Mouse (Mus musculus) brain, embryonic 14.5 days (tissue): ENCODE results near the gene Dmtf1.

ENCODE experiments used
- CTCF ChIP-seq: fragments of 200-500 bp; IDR thresholded peaks from 2 replicates; pipeline ENCODE4 v1.5.1; 2012; ENCODE audit warnings: inconsistent platforms, mild to moderate bottlenecking, moderate library complexity, borderline replicate concordance; ENCODE audit not compliant: insufficient read depth, insufficient read length; ENCODE audit errors: extremely low read depth
- POLR2A ChIP-seq: fragments of 200-500 bp; IDR thresholded peaks from 2 replicates; pipeline ENCODE4 v1.6.1; 2012; ENCODE audit warnings: mild to moderate bottlenecking, inconsistent platforms, borderline replicate concordance; ENCODE audit not compliant: poor library complexity, insufficient read depth, insufficient read length, severe bottlenecking; ENCODE audit errors: extremely low read depth

DNA sequence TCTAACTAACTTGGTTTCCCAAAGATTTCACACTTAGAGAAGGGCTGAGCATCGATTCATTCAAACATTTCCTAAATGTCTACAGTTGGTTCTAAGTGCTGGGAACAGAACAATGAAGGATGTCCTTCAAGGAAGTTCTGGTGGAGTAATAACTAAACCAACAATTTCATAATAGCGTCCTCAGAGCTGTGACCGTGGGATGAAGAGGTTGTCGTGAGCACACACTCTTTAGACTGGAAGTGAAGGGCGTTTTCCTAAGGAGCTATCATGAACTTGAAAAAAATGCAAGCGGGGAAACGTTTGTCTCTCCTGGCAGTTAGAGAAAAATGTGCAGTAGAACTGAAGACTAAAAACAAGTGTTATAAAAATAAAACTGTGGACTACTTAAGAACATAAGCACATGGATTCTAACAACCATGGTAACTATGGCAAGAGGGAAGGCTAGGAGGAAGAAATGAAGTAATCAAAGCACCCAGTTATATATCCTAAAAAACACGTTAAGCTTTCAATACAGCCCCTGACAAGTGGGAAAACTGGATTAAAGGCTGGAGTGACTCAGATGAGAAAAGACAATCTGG lies 12.2 kb downstream of the Dmtf1 start:
- TF ChIP-seq CTCF, result no peak
- TF ChIP-seq POLR2A, result no peak
